Mouse (Mus musculus): Measurements from ENCODE around the gene Prep.
"Not testable (repeated sequence)": the region's sequence is repeated elsewhere in the genome, so short reads cannot be mapped to it uniquely, and the experiment has no call there.

The Prep gene

DNA sequence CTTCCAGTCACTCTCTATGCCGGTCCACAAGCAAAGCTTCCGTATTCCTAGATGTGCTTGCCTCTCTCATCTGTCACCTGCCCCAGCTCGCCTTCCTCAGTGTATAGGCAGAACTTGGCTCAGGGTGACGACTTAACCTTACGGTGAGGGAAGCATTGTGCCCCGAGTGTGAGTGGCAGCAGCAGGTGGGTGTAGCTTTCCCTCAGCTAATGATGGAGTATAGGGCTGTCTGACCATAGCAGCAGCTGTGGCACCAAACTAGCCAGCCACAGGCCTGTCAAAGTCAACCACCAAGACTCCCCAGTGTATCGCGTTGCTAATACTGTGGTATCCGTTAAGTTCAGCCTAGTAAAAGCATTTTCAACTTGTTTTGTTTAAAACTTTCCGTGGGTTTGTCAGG lies 9.6 kb downstream of the Prep start:
- DNase-seq (ENCODE audit: low spot score), result peak; percentile 16

DNA sequence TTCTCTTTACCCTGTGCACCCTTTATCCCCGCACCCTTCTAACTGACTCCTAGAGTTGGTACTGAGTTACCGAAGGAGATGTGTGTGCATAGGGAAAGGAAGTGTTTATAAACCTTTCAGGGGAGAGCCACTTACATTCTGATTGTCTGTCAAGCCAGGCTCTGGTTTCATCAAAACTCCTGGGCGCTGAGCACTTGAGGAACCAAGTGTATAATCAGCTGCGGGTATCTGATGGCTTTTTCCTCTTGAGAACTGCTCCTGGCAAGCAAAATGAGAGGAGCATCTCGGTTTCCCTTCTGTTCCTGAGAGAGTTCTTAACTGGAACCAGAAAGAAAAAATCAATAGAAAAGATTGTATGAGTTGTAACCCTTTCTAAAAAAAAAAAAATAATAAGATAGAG lies 10.3 kb downstream of the Prep start:
- DNase-seq (ENCODE audit: low spot score), result no peak

DNA sequence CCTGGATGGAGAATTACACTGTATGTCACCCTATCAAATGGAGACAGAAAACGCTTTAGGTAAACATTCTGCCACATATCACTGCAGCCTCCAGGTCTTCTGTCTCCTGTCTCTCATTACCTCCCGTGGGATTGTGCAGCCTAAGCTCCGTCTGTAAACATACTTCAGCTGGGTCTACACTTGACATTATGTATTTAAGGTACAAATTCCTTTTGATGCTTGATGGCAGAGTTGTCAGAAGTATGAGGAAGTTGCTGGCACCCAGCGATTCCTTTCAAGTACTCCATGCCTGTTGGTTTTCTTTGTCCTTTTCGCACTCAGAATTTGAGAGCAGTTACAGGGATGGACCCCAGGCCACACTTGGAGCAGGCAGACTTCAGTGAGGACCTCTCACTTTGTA lies 12.8 kb downstream of the Prep start:
- no peak for DNase-seq (ENCODE audit: low spot score)

DNA sequence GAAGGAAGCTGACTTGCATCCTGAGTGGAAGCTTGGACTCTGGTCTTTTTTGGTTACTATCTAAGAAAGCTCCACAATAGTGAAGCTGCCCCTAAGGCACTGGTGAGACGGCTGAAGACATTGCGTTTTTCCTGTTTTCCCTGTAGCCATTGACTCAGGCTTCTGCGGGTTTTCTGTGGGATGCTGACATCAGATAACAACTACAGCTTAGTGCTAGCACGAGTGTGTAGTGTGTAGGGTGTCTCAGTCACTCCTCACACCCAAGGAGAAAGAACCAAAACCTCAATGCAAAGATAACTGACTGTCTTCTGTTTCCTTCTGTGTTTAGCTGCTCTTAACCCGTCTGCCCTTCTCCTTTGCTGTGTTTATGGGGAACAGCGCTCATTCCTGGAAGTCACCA lies 13.5 kb downstream of the Prep start:
- no peak for DNase-seq (ENCODE audit: low spot score)

DNA sequence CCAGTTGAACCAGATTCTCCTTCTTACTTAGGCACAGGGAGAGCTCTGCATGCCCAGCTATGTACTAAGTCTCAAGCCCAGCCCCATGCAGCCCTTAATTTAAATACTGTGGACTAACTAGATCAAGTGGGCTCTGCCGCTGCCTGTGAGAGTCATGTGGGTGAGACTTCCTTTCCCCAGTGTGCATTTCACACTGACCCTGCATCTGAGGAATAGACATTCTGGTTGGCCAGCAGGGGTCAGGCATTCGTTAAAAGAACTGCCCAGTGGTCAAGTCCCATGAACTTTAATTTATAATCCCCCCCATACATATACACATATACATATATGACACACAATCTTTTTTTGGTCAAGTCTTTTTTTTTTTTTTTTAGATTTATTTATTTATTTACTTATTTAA lies 15.7 kb downstream of the Prep start:
- peak; percentile 44 for DNase-seq (ENCODE audit: low spot score)

DNA sequence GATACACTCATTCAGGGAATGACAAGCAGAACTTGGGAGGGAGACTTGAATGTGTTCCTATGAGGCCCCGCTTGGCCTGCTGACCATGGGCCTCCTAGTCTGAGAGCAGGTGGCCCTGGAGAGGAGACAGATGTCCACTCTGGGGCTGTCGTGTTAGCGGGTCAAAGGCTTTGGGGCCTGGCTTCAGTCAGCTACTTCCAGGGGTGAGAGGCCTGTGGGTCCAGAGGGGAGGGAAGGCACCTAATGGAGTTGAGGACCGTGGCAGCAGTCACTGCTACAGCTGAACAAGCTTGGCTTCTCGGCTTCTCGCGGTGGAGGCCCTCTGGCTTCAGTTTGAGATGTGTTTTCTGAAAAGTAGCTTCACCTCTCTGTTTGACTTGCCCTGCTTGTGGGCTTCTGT lies 17.0 kb downstream of the Prep start:
- not testable (repeated sequence) for DNase-seq (ENCODE audit: low spot score)

DNA sequence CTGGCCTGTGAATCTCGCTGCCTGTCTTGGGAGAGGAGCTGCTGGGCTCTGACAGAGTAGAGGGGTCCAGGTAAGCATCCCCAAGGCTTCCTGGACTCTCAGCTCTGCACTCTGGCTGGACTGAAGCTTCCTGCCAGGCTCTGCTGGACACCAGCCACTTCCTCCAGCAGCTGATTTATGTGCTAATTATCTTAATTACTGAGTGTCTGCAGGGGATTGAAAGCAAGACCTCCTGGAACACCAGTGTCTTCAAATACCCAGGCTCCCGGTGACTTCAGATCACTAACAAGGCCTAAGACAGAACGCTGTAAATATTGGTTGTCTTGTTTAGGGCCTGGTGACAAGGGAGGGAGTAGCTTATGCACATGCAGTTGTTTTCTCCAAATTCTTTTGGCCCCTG lies 17.5 kb downstream of the Prep start:
- DNase-seq (ENCODE audit: low spot score), result no peak

DNA sequence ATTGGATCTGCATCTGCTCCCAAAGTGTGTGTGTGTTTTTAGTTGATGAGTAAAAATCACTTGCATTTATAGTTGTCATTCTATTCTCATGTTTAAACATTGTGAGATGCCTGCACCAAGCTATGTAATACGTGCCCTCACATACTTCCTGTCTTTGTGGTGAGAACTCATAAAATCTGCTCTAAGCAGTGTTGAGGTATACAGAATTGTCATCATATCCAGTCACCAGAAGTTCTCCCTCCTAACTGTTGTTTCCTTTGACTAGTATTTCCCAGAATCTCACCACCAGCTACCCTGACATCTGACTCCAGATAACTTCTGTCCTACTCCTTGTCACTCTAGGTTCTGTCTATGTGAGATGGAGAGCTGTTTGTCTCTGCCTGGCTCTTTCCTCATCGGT lies 18.3 kb downstream of the Prep start:
- DNase-seq (ENCODE audit: low spot score), result no peak

DNA sequence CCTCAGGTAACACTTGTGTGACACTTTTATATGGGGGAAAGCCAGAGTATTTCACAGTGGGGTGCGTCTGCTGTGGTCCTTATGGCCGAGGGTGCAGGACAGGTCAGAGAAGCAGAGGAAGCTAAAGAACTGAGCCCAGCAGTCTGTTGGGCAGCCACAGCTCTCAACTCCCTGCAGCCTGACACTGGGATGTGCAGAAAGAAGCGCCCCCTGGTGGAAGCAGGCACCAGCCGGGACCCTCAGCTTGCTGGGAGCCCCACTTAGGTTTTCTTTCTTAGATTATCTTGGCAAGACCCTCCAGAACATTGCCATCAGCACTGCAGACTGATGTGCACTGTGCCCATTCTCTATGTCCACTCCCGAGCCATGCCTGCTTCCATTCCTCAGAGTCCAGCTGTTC lies 19.6 kb downstream of the Prep start:
- peak; percentile 24 for DNase-seq (ENCODE audit: low spot score)

DNA sequence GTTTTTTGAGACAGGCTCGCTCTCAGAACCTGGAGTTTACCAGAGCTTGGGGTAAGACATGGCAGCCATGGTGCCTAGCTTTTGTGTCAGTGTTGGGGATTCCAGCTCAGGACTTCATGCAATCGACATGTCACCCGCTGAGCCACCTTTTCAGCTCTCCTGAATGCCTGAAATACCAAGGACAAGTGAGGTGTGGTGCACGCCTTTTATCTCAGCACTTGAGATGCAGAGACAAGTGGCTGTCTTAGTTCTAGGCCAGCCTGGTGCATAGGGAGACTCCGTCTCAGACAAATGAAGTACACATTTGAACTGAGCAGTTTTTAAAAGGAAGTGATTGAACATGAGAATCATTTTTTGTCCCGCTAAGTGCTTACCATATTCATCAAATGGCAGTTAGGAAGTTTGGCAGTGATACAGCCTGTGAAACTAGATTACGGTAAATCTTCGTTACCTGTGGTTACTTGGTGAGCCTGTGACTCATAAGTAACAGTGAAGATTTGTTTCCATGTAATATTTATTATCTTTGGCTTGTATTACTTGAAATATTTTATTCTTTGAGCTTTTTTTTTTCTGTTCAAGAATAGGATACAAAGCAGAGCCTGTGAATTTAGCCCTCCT lies 24.6 kb downstream of the Prep start:
- no peak for DNase-seq (ENCODE audit: low spot score)

DNA sequence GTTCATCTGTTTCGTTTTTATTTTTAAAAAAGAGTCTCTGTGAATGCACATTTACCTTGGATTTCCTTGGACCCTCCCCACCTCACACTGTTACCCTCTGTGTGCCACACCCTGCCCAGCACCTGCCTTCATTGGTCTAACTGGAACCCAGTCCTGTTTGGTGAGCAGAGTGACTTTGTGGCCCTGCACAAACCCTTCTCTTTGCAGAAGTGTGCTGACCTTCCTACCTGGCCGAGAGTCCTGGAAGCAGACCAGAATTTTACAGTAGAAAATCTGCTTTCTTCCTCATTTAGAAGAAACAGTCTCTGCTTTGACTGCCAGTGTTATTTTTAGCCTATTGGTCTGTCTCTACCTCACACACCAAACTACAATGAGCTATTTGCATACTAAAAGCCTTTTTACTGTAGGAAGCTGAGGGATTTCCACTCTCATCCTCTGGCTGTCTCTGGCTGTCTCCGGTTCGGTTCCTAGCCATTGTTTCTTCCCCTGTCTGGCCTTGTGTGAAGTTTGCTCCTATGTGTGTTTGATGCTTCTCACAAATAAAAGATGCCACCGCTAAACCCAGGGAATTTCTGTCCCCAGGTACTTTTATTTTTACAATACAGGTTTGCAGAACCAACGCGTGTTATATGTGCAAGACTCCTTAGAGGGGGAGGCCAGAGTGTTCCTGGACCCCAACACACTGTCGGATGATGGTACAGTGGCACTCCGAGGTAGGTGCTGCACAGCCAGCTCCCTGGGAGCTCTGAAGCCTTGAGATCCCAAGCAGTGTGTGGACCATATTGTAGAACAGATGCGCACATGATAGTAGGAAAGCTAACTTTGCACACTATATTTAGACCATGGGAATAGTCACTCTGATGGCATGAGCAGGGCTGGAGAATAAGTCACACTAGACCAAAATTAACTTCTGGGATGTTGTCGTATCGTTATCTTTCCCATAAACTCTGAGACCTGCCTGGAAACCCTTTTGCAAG lies 25.4 kb downstream of the Prep start:
- DNase-seq (ENCODE audit: low spot score), result no peak

DNA sequence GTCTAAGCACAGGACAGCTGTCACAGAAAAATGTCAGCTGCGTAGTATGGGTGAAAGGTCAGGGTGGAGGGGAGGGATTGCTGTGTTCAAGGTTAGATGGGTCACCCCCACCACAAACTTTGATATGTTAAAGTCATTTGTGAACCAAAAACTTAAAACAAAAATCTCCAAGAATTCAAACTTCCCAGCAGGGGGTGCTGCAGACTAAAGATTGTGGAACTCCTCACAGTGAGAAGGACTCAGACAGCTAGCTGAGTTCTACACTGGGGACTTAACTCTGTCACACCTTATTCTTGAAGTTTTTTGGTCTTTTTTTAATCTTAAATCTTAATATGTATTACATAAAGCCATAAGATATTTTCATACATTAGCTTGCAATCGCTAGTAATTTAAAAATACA lies 31.7 kb downstream of the Prep start:
- peak; percentile 21 for DNase-seq (ENCODE audit: low spot score)

DNA sequence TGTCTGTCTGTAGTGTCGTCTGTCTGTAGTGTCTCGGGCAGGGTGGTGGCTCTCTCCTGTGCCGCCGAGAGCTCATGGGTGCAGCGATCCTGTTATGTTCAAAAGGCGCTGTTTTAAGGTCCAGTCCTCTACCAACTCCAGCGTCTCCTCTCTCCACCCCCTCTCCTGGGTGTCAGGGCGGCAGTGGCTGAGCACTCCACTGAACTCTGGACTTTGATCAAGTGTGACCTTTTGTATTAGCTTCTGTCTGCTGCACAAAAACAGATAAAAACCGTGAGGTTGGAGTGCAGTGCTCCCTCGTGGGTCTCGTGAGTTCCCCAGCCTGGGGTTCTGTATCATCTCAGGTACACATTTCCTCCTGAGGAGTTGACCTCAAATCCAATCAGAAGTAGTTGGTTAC lies 33.5 kb downstream of the Prep start:
- DNase-seq (ENCODE audit: low spot score), result no peak

DNA sequence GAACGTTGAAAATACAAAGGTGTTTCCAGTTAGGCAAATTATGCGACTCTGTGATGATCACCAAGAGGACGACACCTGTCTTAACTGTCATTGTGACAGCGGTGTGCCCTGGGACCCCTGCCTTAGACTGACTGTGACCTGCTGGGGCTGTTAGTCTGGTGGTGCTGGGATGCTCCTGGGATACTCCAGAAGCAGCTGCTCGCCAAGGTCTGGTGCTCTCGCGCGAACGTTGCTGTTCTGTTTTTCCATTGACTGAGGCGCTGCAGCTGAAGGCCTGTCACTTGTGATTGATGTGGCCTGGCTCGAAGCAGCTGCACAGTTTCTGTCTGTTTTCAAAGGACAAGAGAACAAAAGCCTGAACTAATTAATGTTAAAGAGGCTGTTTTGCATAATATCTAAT lies 36.2 kb downstream of the Prep start:
- peak; percentile 73 for DNase-seq (ENCODE audit: low spot score)

DNA sequence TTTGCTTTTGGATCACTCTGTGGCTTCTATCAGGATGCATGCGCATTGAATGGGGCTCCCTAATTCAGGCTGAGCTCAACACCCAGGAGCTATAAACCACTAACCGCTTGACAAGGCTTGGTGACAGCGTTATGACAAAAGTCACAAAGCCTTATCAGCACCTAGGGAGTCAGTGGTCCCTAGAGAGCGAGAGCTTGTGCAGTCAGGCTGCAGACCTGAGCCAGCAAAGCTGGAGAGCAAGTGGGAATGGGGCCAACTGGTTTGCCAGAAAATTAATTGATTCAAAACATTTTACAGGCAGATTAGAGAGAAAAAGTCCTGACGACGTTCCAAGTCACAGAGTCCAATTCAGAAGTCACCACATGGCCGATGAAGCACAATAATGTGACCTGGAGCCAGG lies 37.1 kb downstream of the Prep start:
- DNase-seq (ENCODE audit: low spot score), result no peak

DNA sequence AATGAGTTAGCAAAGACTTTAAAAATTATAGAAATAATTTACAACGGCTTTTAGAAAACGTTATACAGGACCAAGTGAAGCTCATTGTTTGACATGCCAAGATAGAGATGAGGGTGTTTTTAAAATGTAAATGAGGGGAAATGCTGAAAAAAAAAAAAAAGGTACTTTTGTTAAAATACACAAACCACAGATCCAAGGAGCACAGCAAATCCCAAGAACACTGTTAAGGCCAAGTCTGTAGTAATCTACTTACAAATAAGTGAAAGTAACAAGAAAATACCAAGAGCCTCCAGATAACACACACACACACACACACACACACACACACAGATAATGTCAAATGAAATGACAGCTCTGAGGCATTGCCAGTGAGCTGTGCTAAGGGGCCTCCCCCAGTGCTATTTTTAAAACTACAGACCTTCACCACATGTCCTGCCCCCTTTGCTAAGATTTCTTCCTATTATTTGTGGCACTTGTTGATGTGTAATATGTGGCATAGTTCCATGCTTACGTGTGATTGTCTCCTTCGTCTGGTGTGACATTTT lies 37.6 kb downstream of the Prep start:
- no peak for DNase-seq (ENCODE audit: low spot score)

DNA sequence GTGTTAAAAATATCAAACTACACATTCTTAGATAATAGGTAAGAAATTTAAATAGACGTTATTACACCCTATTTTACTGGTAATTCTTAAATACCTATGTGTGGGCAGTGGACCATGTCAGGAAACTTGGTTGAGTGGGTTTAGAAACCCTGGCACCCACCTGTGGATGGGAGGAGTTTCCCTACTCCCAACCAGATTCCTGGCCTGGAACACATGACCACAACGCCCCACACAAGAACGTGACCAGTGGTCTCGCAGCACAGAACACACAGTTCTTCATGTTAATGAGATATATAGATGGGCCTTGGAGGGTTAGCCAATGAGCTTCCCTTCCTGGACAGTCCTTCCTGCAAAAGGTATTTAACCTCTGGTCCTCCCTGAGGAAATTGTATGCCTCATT lies 39.5 kb downstream of the Prep start:
- DNase-seq (ENCODE audit: low spot score), result no peak

DNA sequence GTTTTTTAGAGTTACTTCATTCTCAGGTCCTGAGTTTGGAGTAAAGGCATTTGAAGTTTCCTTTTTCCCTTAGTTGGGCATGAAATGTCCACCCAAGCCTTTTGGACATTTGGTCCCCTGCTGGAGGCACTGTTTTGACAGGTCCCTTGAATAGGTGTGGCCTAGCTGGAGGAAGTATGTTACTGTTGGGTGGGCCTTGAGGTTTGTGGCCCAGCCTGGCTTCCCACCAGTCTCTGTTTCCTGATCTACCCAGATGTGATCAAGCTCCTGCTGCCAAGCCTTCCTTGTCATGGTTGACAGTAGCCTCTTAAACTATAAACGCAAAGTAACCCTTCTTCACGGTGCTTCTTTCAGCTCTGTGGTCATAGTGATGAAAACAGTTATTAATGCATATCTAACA lies 40.3 kb downstream of the Prep start:
- DNase-seq (ENCODE audit: low spot score), result no peak

DNA sequence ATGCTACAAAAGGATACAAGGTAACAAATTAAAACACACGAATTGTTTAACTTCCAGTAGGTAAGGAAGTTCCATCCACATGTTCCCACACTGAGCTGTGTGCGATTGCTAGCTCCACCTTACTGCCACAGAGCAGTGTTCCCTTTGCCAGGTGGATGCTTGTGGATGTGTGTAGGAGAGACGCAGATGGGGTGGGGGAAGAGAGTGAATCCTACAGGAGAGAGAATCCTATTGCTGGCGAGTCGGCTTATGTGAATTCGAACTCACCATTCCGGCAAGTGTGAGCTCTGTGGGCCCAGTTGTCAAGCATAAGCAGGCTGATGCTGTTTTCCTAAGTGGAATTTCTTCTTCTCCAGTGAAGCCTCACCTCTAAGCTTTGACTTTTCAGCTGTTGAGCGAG lies 42.0 kb downstream of the Prep start:
- no peak for DNase-seq (ENCODE audit: low spot score)

DNA sequence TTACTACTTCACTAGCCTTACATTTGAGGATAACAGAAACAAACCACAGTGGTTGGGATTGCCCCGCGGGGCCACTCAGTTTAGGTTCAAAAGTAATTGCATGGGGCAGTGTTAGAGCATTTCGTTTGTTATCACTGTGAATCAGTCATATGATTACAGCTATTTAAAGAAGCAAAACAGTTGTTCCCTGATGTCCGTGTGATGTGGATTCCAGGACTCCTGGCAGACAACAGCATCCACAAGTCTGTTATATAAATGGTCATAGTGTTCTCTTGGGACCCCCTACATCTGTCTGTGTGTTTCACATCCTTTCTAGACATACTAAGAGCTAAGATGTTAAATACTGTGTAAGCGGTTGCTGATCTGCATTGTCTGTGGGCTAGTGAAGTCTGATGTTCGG lies 43.0 kb downstream of the Prep start:
- no peak for DNase-seq (ENCODE audit: low spot score)

DNA sequence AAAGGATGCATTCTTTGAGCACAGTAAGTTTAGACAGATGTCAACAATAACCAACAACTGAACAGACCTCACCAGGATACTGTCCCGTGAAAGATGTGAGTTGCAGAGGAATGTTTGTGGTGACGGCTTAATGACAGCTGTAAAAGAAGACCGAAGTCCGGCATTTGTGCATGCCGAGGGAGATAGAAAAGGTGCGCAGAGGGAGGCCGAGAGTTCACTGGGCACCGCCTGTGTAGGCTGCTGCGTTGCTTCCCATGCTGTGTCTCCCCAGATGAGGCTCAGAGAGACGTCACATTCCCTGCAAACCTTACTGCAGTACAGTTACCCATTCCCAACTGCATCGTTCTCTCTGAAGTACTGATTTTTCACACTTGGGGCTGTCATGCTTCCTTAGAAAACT lies 45.9 kb downstream of the Prep start:
- DNase-seq (ENCODE audit: low spot score), result no peak

DNA sequence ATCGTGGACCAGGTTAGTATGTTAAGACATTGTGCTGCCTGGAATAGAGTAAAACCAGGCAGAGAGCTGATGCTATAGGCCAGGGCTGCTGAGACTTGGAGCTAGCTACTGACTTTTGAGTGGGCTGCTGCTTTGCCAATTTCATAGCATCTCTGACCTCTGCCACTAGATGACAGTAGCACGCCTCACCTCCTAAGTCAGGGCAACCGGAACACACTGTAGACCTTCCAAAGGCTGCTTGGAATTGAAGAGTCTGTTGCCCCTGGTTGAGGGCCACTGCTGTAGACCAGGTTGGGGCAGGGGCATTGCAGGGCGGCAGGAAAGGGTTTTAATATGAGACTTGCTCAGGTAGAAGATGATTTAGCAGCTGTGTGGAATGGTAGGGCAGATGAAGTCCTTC lies 47.5 kb downstream of the Prep start:
- peak; percentile 61 for DNase-seq (ENCODE audit: low spot score)

DNA sequence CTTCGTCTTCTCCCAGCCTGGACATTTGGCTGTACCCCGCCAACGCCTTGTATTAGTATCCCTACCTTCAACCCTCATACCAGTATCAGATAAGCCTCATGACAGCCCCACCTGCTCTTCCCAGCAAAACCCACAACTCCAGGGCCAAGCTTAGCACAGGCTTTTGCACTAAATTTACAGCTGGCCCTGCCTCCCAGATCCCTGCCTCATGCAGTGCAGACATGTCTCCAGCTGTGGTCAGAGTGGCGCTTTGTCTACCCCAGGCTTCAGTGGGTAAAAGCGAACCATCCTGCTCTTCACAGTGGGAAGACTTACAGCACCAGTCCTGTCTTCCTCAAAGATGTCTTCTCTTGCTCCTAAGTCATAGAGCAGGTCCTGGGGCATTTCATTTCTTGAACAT lies 49.8 kb downstream of the Prep start:
- DNase-seq (ENCODE audit: low spot score), result no peak

All from embryo, embryonic 10 days (tissue).